Mouse (Mus musculus): ENCODE measurements around the gene Hdgfl2.

DNA sequence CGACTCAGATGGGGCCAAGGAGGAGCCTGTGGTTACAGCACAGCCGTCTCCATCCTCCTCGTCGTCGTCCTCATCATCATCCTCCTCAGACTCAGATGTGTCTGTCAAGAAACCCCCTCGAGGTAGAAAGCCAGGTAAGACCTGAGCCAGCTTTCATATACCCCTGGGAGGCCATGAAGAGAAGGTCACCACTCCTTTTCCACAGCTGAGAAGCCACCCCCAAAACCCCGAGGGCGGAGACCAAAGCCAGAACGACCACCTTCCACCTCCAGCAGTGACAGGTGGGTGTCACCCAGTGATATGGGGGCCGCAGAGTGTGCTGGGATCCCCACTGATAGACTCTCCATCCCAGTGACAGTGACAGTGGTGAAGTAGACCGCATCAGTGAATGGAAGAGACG lies 17.4 kb downstream of the Hdgfl2 start:
- TF ChIP-seq CTCF (IDR thresholded peaks at IDR 0.05; ENCODE audit: low read depth) (no peak), EP300 (IDR thresholded peaks at IDR 0.05; ENCODE audit: low read depth) (no peak)

All from liver, embryonic 14.5 days (tissue).